Mouse (Mus musculus): ENCODE data around the gene Pygl.

GRCm38 (mm10) chr12:70233637-70234315 is 2.5 kb upstream of the Pygl start:
- TF ChIP-seq CTCF (conservative IDR thresholded peaks at IDR 0.05; ENCODE audit: low read length) (no peak), POU5F1 (IDR thresholded peaks at IDR 0.05; ENCODE audit: borderline replicate concordance, low read length) (no peak)

Data from E14TG2a.4 (cell line).